ENCODE assay signal across 31 mouse cellular contexts in the genomic region with DNA sequence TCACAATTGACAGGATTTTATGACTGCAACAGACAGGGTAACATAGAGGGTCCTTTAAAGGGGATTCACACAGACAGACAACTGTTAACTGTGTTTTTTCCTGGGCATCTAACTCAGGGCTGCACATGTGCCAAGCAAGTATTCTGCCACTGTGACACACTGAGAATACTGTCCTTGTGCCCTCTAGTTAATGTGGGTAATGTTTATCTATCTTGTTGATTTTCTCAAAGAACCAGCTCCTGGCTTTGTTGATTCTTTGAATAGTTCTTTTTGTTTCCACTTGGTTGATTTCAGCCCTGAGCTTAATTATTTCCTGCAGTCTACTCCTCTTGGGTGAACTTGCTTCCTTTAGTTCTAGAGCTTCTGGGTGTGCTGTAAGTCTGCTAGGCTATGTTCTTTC. TPM values are rescaled to one million over a fixed set of nuclear protein-coding genes. Genes with fewer than 3 reads are reported as not detected.
"Had no signal": no experiment of that assay in that cellular context is flagged by ENCODE, and none has a peak within 500 bp of the region (broad histone marks: within the 10 kb centered on the region; RNA-seq: fewer than 3 reads in every experiment).

No protein-coding gene starts in this region.

RNA-seq across cellular contexts. Expression of gene Gm4301, which starts 35.4 kb away (rescaled TPM):
- polyA plus RNA-seq: limb, embryonic 10.5 days; limb, embryonic 11.5 days; limb, embryonic 12.5 days; limb, embryonic 13.5 days; limb, embryonic 14.5 days; limb, embryonic 15.5 days; liver, adult 2 months; liver, embryonic 11.5 days; liver, embryonic 12.5 days; liver, embryonic 13.5 days; liver, embryonic 14.5 days; liver, embryonic 15.5 days; liver, embryonic 16.5 days; liver, postnatal 0 days; lung, adult 2 months; lung, embryonic 14.5 days; lung, embryonic 15.5 days; lung, embryonic 16.5 days; lung, postnatal 0 days; macrophage; midbrain, embryonic 10.5 days; midbrain, embryonic 11.5 days; midbrain, embryonic 12.5 days; midbrain, embryonic 13.5 days; midbrain, embryonic 14.5 days; midbrain, embryonic 15.5 days; midbrain, embryonic 16.5 days; midbrain, postnatal 0 days; myocyte; neural tube, embryonic 11.5 days; neural tube, embryonic 12.5 days had no signal

RNA-seq across cellular contexts. Expression of gene Gm4302, which starts 40.5 kb away (rescaled TPM):
- polyA plus RNA-seq: limb, embryonic 10.5 days; limb, embryonic 11.5 days; limb, embryonic 12.5 days; limb, embryonic 13.5 days; limb, embryonic 14.5 days; limb, embryonic 15.5 days; liver, adult 2 months; liver, embryonic 11.5 days; liver, embryonic 12.5 days; liver, embryonic 13.5 days; liver, embryonic 14.5 days; liver, embryonic 15.5 days; liver, embryonic 16.5 days; liver, postnatal 0 days; lung, adult 2 months; lung, embryonic 14.5 days; lung, embryonic 15.5 days; lung, embryonic 16.5 days; lung, postnatal 0 days; macrophage; midbrain, embryonic 10.5 days; midbrain, embryonic 11.5 days; midbrain, embryonic 12.5 days; midbrain, embryonic 13.5 days; midbrain, embryonic 14.5 days; midbrain, embryonic 15.5 days; midbrain, embryonic 16.5 days; midbrain, postnatal 0 days; myocyte; neural tube, embryonic 11.5 days; neural tube, embryonic 12.5 days had no signal

RNA-seq across cellular contexts. Expression of gene Gm4303, which starts 45.7 kb away (rescaled TPM):
- polyA plus RNA-seq: limb, embryonic 10.5 days; limb, embryonic 11.5 days; limb, embryonic 12.5 days; limb, embryonic 13.5 days; limb, embryonic 14.5 days; limb, embryonic 15.5 days; liver, adult 2 months; liver, embryonic 11.5 days; liver, embryonic 12.5 days; liver, embryonic 13.5 days; liver, embryonic 14.5 days; liver, embryonic 15.5 days; liver, embryonic 16.5 days; liver, postnatal 0 days; lung, adult 2 months; lung, embryonic 14.5 days; lung, embryonic 15.5 days; lung, embryonic 16.5 days; lung, postnatal 0 days; macrophage; midbrain, embryonic 10.5 days; midbrain, embryonic 11.5 days; midbrain, embryonic 12.5 days; midbrain, embryonic 13.5 days; midbrain, embryonic 14.5 days; midbrain, embryonic 15.5 days; midbrain, embryonic 16.5 days; midbrain, postnatal 0 days; myocyte; neural tube, embryonic 11.5 days; neural tube, embryonic 12.5 days had no signal

RNA-seq across cellular contexts. Expression of gene Gm4305, which starts 50.8 kb away (rescaled TPM):
- polyA plus RNA-seq: limb, embryonic 10.5 days; limb, embryonic 11.5 days; limb, embryonic 12.5 days; limb, embryonic 13.5 days; limb, embryonic 14.5 days; limb, embryonic 15.5 days; liver, adult 2 months; liver, embryonic 11.5 days; liver, embryonic 12.5 days; liver, embryonic 13.5 days; liver, embryonic 14.5 days; liver, embryonic 15.5 days; liver, embryonic 16.5 days; liver, postnatal 0 days; lung, adult 2 months; lung, embryonic 14.5 days; lung, embryonic 15.5 days; lung, embryonic 16.5 days; lung, postnatal 0 days; macrophage; midbrain, embryonic 10.5 days; midbrain, embryonic 11.5 days; midbrain, embryonic 12.5 days; midbrain, embryonic 13.5 days; midbrain, embryonic 14.5 days; midbrain, embryonic 15.5 days; midbrain, embryonic 16.5 days; midbrain, postnatal 0 days; myocyte; neural tube, embryonic 11.5 days; neural tube, embryonic 12.5 days had no signal
